14 mouse cellular contexts compared by ENCODE assay signal in genomic region chr1:72364661-72365060, GRCm38 (mm10). TPM values are rescaled to one million over a fixed set of nuclear protein-coding genes. Genes with fewer than 3 reads are reported as not detected.
DNase-seq lines count a peak whose midpoint lies in the region; ATAC-seq and TF ChIP-seq lines count a peak whose summit lies in the region.
"Had no signal": no experiment of that assay in that cellular context is flagged by ENCODE, and none has a peak within 500 bp of the region (broad histone marks: within the 10 kb centered on the region; RNA-seq: fewer than 3 reads in every experiment).

No protein-coding gene starts in this region.

- H3K9me3 ChIP-seq in midbrain, embryonic 11.5 days (ENCODE audit: control insufficient read depth, low read length): no peaks in the 10 kb centered on the region
- no peaks in the 10 kb centered on the region for H3K9me3 ChIP-seq in midbrain, embryonic 16.5 days (replicated peaks; ENCODE audit: control insufficient read depth, low read length, poor library complexity, severe bottlenecking)
- no peaks in the 10 kb centered on the region for H3K9me3 ChIP-seq in heart, embryonic 12.5 days (replicated peaks)
- no peaks in the 10 kb centered on the region for H3K9me3 ChIP-seq in heart, postnatal 0 days (replicated peaks; ENCODE audit: control insufficient read depth, low read length)
- H3K9me3 ChIP-seq: embryonic facial prominence, embryonic 10.5 days; kidney, embryonic 15.5 days; limb, embryonic 12.5 days had no signal

- H3K4me1 ChIP-seq in heart, adult 2 months (ENCODE audit: control insufficient read depth, insufficient read depth, low read length): peaks cover 2% of the 10 kb centered on the region; the same call in 1 of the 2 replicates
- no peaks in the 10 kb centered on the region for H3K4me1 ChIP-seq in midbrain, embryonic 11.5 days (ENCODE audit: control insufficient read depth, insufficient read depth, low read length)
- no peaks in the 10 kb centered on the region for H3K4me1 ChIP-seq in midbrain, embryonic 16.5 days (ENCODE audit: control insufficient read depth, insufficient read depth, low read length)
- peaks cover 12% of the 10 kb centered on the region for H3K4me1 ChIP-seq in heart, embryonic 12.5 days (replicated peaks)
- H3K4me1 ChIP-seq in heart, postnatal 0 days (ENCODE audit: control insufficient read depth, insufficient read depth): peaks cover 17% of the 10 kb centered on the region
- H3K4me1 ChIP-seq: embryonic facial prominence, embryonic 10.5 days; kidney, embryonic 15.5 days; limb, embryonic 12.5 days had no signal

- H3K27me3 ChIP-seq in heart, adult 2 months (ENCODE audit: control insufficient read depth, insufficient read depth, low read length): no peaks in the 10 kb centered on the region
- no peaks in the 10 kb centered on the region for H3K27me3 ChIP-seq in midbrain, embryonic 11.5 days (ENCODE audit: control insufficient read depth, insufficient read depth, low read length)
- H3K27me3 ChIP-seq in midbrain, embryonic 16.5 days (ENCODE audit: control insufficient read depth, insufficient read depth, low read depth, low read length): no peaks in the 10 kb centered on the region
- H3K27me3 ChIP-seq in heart, embryonic 12.5 days (replicated peaks): no peaks in the 10 kb centered on the region
- no peaks in the 10 kb centered on the region for H3K27me3 ChIP-seq in heart, postnatal 0 days (ENCODE audit: control insufficient read depth, insufficient read depth, low read length)
- H3K27me3 ChIP-seq: CH12.LX; kidney, embryonic 15.5 days; limb, embryonic 12.5 days had no signal

- H3K79me2 ChIP-seq in heart, adult 2 months (replicated peaks; ENCODE audit: control insufficient read depth, insufficient read depth, low read length): no peaks in the 10 kb centered on the region

- no peak for ATAC-seq in midbrain, embryonic 11.5 days (ENCODE audit: low FRiP score)
- no peak for ATAC-seq in midbrain, embryonic 16.5 days
- ATAC-seq in heart, embryonic 12.5 days (ENCODE audit: insufficient number of reproducible peaks, low FRiP score): no peak; the same call in 1 of the 2 replicates
- ATAC-seq in heart, postnatal 0 days (ENCODE audit: insufficient read depth, low read depth): peak; percentile 88

- no peak for DNase-seq in heart, adult 2 months
- no peak for DNase-seq in heart, postnatal 25 days (ENCODE audit: low spot score)
- peak; percentile 73 for DNase-seq in midbrain, embryonic 11.5 days (ENCODE audit: low spot score, missing footprints)
- DNase-seq in heart, postnatal 0 days (ENCODE audit: low spot score): peak; percentile 63
- no peak for DNase-seq in adipocyte (ENCODE audit: low spot score)
- DNase-seq: cerebellum, adult 9-10 months; spleen, adult 18-20 months; thymus, postnatal 36 days had no signal

- no peaks in the 10 kb centered on the region; the same call in 1 of the 2 replicates for H3K36me3 ChIP-seq in heart, adult 2 months (ENCODE audit: control insufficient read depth, insufficient read depth, low read length)
- H3K36me3 ChIP-seq in midbrain, embryonic 11.5 days (ENCODE audit: control insufficient read depth, insufficient read depth, low read length): no peaks in the 10 kb centered on the region
- H3K36me3 ChIP-seq in midbrain, embryonic 16.5 days (ENCODE audit: control insufficient read depth, insufficient read depth, low read length): no peaks in the 10 kb centered on the region
- peaks cover 9% of the 10 kb centered on the region; the same call in 1 of the 2 replicates for H3K36me3 ChIP-seq in heart, embryonic 12.5 days
- H3K36me3 ChIP-seq in heart, postnatal 0 days (replicated peaks; ENCODE audit: control insufficient read depth, insufficient read depth, low read length): no peaks in the 10 kb centered on the region

- H3K4me3 ChIP-seq in heart, adult 2 months: no peak overlapping the region
- H3K4me3 ChIP-seq in midbrain, embryonic 11.5 days (ENCODE audit: low read depth, low read length): no peak overlapping the region
- H3K4me3 ChIP-seq in midbrain, embryonic 16.5 days (ENCODE audit: low read depth, low read length): no peak overlapping the region
- H3K4me3 ChIP-seq in heart, embryonic 12.5 days: no peak overlapping the region
- no peak overlapping the region for H3K4me3 ChIP-seq in heart, postnatal 0 days (ENCODE audit: low read depth, low read length)
- H3K4me3 ChIP-seq: embryonic facial prominence, embryonic 10.5 days; kidney, embryonic 15.5 days; limb, embryonic 12.5 days had no signal

- intact Hi-C loops in heart, adult 2 months (cut with DNase I): loop anchor here (5.0 kb wide), 1 partner anchor 762 kb away; no protein-coding TSS in a partner anchor
- intact Hi-C loops in heart, postnatal 25 days (cut with DNase I): no loop called here

- H3K4me2 ChIP-seq in midbrain, embryonic 11.5 days: no peak overlapping the region
- no peak overlapping the region for H3K4me2 ChIP-seq in midbrain, embryonic 16.5 days (ENCODE audit: low read length)
- no peak overlapping the region for H3K4me2 ChIP-seq in heart, embryonic 12.5 days
- H3K4me2 ChIP-seq in heart, postnatal 0 days (ENCODE audit: low read depth, low read length): no peak overlapping the region
- H3K4me2 ChIP-seq: kidney, embryonic 15.5 days; limb, embryonic 12.5 days had no signal

- no peak overlapping the region for H3K27ac ChIP-seq in heart, adult 2 months
- H3K27ac ChIP-seq in midbrain, embryonic 11.5 days (ENCODE audit: low read depth, low read length): no peak overlapping the region
- H3K27ac ChIP-seq in midbrain, embryonic 16.5 days (ENCODE audit: low read length): no peak overlapping the region
- H3K27ac ChIP-seq in heart, embryonic 12.5 days (ENCODE audit: poor library complexity, severe bottlenecking): peak overlapping the region; percentile 48; the same call in 1 of the 2 replicates
- H3K27ac ChIP-seq in heart, postnatal 0 days (ENCODE audit: low read depth): peak overlapping the region; percentile 77
- H3K27ac ChIP-seq: embryonic facial prominence, embryonic 10.5 days; kidney, embryonic 15.5 days; limb, embryonic 12.5 days had no signal

- WGBS in heart, adult 2 months: 20% methylated on average over 8 of the region's 8 CpGs
- WGBS in midbrain, embryonic 11.5 days: 90% methylated on average over 8 of the region's 8 CpGs
- 88% methylated on average over 8 of the region's 8 CpGs for WGBS in midbrain, embryonic 16.5 days
- WGBS in heart, embryonic 12.5 days: 56% methylated on average over 8 of the region's 8 CpGs
- 32% methylated on average over 8 of the region's 8 CpGs for WGBS in heart, postnatal 0 days

- no peak for TF ChIP-seq POLR2A in heart, adult 2 months (IDR thresholded peaks at IDR 0.05; ENCODE audit: insufficient read depth, low read depth, low read length)

- no peak overlapping the region for H3K9ac ChIP-seq in heart, adult 2 months (ENCODE audit: low read depth, low read length)
- no peak overlapping the region for H3K9ac ChIP-seq in midbrain, embryonic 11.5 days (ENCODE audit: low read length)
- no peak overlapping the region for H3K9ac ChIP-seq in midbrain, embryonic 16.5 days (ENCODE audit: low read depth, low read length)
- H3K9ac ChIP-seq in heart, embryonic 12.5 days: no peak overlapping the region
- H3K9ac ChIP-seq in heart, postnatal 0 days (replicated peaks; ENCODE audit: low read depth, low read length): no peak overlapping the region
- H3K9ac ChIP-seq: kidney, embryonic 15.5 days; limb, embryonic 12.5 days had no signal

- 0 out of 2 replicates have a peak, but pooled peaks have one; percentile 24 for TF ChIP-seq EP300 in heart, adult 2 months (IDR thresholded peaks at IDR 0.05; ENCODE audit: insufficient read depth, low read depth, low read length)
- TF ChIP-seq EP300 in heart, postnatal 0 days (IDR thresholded peaks at IDR 0.05; ENCODE audit: low read depth): peak; percentile 18; the same call in 1 of the 2 replicates

- no peak for TF ChIP-seq CTCF in heart, adult 2 months (IDR thresholded peaks at IDR 0.05)
- TF ChIP-seq CTCF in heart, postnatal 0 days (IDR thresholded peaks at IDR 0.05; ENCODE audit: low read depth): no peak

RNA-seq across cellular contexts. Expression of gene Xrcc5, which starts 57.4 kb away (rescaled TPM):
- 10 to 100 TPM; 14.1 to 16.2 TPM for total RNA-seq in heart, adult 2 months (2021)
- 3.6 and 7.8 TPM in 2 replicates for polyA plus RNA-seq in heart, adult 2 months (2012; rRNA removed)
- 10 to 100 TPM; 13.1 to 14.4 TPM for total RNA-seq in heart, postnatal 25 days (2021)
- 52.3 and 57.7 TPM in 2 replicates for polyA plus RNA-seq in midbrain, embryonic 11.5 days (2014; fragmentation: Nextera tagmentation; extraction: Ambion mirVana)
- 12.9 and 14.7 TPM in 2 replicates for polyA plus RNA-seq in midbrain, embryonic 16.5 days (2015; fragmentation: Nextera tagmentation; extraction: Ambion mirVana)
- 20.5 and 22.9 TPM in 2 replicates for polyA plus RNA-seq in heart, embryonic 12.5 days (2016; fragmentation: Nextera tagmentation; extraction: Ambion mirVana)
- 12.6 and 14.5 TPM in 2 replicates for total RNA-seq in heart, postnatal 0 days (2014; rRNA removed; ENCODE audit: low replicate concordance)
- polyA plus RNA-seq in heart, postnatal 0 days (2015; fragmentation: Nextera tagmentation; extraction: Ambion mirVana): 12.9 and 13.9 TPM in 2 replicates

Comparison
In these comparisons a context has a peak if more than half of its experiments do, and no peak if none do; other contexts are left out.
1. DNase-seq: peak in midbrain, embryonic 11.5 days (single experiment) and heart, postnatal 0 days (single experiment); none in heart, adult 2 months (0 of 2), heart, postnatal 25 days (single experiment) and adipocyte (single experiment).
2. H3K27ac ChIP-seq: peak in heart, embryonic 12.5 days (single experiment) and heart, postnatal 0 days (single experiment); none in heart, adult 2 months (single experiment), midbrain, embryonic 11.5 days (single experiment) and midbrain, embryonic 16.5 days (single experiment).